Mouse (Mus musculus) MEL (cell line): ENCODE measurements around the gene Rab44.

Experiments
- BHLHE40 ChIP-seq: IDR thresholded peaks from 2 replicates; pipeline ENCODE4 v1.6.1; 2012; ENCODE audit warnings: low read depth, mild to moderate bottlenecking, inconsistent platforms, low read length, improper control_type of control experiment, borderline replicate concordance
- CTCF ChIP-seq, 3 experiments: IDR thresholded peaks in 2 of 3; conservative IDR thresholded peaks in 1 of 3; 2 replicates each; pipeline ENCODE4 v1.5.1; 2011 to 2012; ENCODE audit warnings: low read length in 3 of 3, low read depth in 2 of 3, mild to moderate bottlenecking in 2 of 3, improper control_type of control experiment in 1 of 3, inconsistent platforms in 1 of 3, mixed read lengths in 1 of 3, moderate library complexity in 1 of 3; ENCODE audit not compliant: control insufficient read depth in 1 of 3, insufficient read depth in 1 of 3, poor library complexity in 1 of 3, severe bottlenecking in 1 of 3
- GABPA ChIP-seq: IDR thresholded peaks from 2 replicates; pipeline ENCODE4 v1.6.1; 2012; ENCODE audit warnings: low read depth, mild to moderate bottlenecking, inconsistent platforms, low read length, improper control_type of control experiment, moderate library complexity
- HCFC1 ChIP-seq: IDR thresholded peaks from 2 replicates; pipeline ENCODE4 v1.6.1; 2012; ENCODE audit warnings: low read depth, mild to moderate bottlenecking, inconsistent platforms, low read length, improper control_type of control experiment, moderate library complexity
- POLR2A ChIP-seq, 2 experiments: IDR thresholded peaks; 2 replicates each; pipeline ENCODE4 v1.6.1; 2011 to 2012; ENCODE audit warnings: low read length in 2 of 2, mild to moderate bottlenecking in 2 of 2, control low read depth in 1 of 2, improper control_type of control experiment in 1 of 2, low read depth in 1 of 2, moderate library complexity in 1 of 2; ENCODE audit not compliant: control insufficient read depth in 1 of 2, insufficient read depth in 1 of 2, poor library complexity in 1 of 2
- POLR2AphosphoS2 ChIP-seq: IDR thresholded peaks from 2 replicates; pipeline ENCODE4 v1.6.1; 2011; ENCODE audit warnings: low read length, improper control_type of control experiment
- ZC3H11A ChIP-seq: IDR thresholded peaks from 2 replicates; pipeline ENCODE4 v1.6.1; 2012; ENCODE audit warnings: low read depth, mild to moderate bottlenecking, inconsistent platforms, low read length, improper control_type of control experiment

GRCm38 (mm10) chr17:29171001-29171772 is 57.2 kb downstream of the Rab44 start:
- peak in 1 of 2 experiments; percentile 51; a peak in 2 of 4 replicates for TF ChIP-seq POLR2A (IDR thresholded peaks at IDR 0.05; ENCODE audit: control insufficient read depth in 1 of 2, insufficient read depth in 1 of 2, low read depth in 1 of 2, low read length in 2 of 2, poor library complexity in 1 of 2)
- TF ChIP-seq HCFC1 = peak; percentile 33; the same call in 1 of the 2 replicates
- TF ChIP-seq POLR2AphosphoS2 = no peak
- peak; percentile 87 to 93 (median 91) for TF ChIP-seq CTCF (IDR thresholded peaks at IDR 0.05 in 2 of 3, conservative IDR thresholded peaks at IDR 0.05 in 1 of 3; ENCODE audit: control insufficient read depth in 1 of 3, insufficient read depth in 1 of 3, low read depth in 2 of 3, low read length in 3 of 3, poor library complexity in 1 of 3, severe bottlenecking in 1 of 3)
- TF ChIP-seq GABPA = no peak
- no peak; the same call in 1 of the 2 replicates for TF ChIP-seq BHLHE40
- TF ChIP-seq ZC3H11A = peak; percentile 80
